Mouse (Mus musculus): Measurements from ENCODE around the gene Ehf.

The Ehf gene

DNA sequence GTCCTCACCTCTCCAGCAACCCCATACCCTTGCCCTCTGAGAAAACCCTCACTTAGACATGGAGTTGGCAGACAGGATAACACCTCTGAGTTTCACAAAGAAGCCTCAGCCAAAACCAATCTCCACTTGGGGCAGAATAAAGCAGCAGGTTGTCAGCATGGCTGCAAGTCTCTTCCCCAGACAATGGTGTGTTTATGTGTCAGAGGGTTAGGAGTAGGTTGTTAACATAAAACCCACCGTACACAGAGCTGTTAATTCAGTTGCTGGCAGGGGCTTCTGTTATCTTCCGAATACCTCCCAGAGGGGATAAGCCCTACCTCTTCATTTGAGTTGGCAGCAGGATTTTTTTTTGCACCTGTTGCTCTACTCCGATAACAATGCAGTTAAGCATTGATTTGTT lies 9.9 kb downstream of the Ehf start:
- no peak for DNase-seq

DNA sequence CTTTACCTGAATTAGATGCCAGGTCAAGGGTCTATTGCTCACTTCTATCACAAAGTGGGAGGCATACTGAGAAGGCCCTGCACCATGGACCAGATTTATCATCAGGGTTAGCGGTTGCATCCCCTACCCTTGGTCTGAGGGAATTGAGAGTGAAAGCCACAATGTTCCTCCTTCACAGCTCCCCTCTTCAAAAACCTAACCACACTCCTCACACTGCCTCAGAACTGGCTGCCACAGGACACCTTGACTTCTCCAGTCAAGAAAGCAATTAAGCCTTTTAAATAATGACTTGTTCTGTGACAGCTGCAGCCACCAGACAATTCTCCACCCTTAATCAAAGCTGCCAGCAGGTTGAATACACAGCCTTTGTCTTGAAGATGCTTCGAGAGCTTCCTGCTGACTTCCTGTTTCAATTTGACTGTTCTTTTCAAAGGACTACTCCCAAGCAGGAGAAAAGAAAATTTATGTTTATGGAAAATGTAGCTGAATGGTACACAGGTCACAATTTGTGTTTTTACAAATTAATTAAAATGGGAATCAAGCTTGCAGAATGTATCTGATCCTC lies 12.3 kb downstream of the Ehf start:
- no peak for DNase-seq

DNA sequence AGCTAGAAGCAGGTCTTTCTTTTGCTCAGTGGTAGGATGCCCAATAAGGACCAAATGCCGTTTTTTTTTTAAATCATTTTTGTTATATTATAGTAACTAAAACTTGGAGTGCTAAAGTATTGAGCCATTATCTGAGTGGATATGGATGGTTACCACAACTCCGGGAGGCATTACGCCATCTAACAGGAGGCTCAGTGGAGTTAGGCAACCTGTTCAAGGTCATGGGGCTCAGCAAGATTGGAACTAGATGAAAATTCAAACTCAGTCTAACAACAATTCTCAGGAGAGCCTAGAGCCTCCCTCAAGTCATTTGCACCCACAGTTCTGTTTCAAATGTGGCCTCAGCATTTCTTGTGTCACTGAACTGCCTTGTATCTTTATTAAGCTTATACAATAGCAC lies 12.9 kb downstream of the Ehf start:
- DNase-seq: no peak

DNA sequence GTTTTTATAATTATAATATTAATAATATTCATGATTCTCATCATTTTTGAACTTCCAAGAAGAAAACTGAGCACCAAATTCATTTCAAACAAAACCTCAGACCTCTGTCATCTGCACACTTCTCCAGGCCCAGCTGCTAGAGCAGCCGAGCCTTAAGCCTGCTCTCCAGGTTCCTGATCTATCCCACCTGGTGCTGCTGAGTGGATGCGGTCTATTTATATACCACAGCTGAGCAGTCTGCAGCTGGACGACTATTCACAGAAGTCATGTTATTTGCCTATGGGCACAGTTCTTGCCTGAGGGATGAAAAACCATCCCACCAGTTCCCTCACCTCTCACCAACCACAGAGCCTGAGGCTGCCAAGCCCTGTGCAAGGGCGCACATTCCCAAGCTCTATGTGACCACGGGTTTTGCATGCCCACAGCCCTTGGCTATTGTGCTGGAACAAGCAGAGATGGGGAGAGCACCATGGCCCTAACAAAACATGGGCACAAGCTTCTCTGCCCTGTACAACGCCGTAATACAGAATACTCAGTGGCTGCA lies 13.6 kb downstream of the Ehf start:
- no peak for DNase-seq

DNA sequence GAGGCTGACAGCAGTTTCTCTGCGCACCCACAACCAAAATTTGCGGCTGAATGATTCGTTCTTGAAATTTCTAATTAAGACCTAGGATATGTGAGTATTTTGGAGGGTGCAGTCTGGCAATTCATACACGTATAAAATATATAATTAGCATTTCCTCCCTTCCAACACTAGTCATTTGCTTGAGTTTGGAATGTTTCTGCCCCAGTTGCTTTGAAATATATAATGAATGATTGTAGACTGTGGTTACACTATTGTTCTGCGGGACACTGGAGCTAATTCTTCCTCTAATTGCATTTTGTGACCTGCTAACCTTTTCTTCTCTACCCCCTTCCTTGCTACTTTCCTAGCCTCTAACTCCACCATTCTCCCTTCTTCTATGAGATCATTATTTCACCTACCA lies 15.4 kb downstream of the Ehf start:
- no peak for DNase-seq

DNA sequence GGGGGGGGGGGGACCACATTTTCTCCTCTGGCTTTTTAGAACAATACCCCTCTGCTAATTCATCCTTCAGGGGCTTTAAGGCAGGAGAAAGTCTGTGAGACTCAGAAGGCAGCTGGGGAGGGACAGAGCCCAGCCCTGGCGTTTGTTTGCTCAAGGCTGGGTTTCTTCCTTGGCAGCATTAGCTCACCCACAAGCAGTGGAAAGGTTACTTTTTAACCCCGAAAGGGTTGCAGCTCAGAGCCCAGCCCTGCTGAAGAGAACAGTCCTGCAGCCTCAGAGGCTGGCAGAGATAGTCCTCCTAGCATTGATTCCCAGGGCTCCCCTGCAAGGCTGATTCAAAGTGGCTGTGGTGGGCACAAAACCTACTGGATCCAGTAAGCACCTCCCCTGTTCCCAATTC lies 17.5 kb downstream of the Ehf start:
- DNase-seq: no peak

DNA sequence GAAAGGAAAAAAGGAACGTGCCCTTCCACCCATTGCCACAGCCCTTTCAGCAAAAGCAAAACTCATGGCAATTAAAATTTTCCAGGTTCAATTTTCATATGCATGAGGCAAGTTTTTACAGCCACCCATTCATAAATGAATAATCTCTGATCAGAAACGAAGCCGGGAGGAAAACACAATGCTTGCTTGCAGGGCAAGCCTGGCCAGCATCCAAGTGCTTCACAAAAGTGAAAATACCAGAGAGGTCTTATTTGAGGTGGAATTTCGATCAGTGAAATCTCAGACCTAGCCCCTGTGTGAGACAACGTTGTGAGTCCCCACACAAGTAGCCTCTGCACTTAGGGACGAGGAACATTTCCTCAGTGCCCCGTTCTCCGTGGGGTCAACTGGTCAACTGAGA lies 19.3 kb downstream of the Ehf start:
- no peak for DNase-seq

DNA sequence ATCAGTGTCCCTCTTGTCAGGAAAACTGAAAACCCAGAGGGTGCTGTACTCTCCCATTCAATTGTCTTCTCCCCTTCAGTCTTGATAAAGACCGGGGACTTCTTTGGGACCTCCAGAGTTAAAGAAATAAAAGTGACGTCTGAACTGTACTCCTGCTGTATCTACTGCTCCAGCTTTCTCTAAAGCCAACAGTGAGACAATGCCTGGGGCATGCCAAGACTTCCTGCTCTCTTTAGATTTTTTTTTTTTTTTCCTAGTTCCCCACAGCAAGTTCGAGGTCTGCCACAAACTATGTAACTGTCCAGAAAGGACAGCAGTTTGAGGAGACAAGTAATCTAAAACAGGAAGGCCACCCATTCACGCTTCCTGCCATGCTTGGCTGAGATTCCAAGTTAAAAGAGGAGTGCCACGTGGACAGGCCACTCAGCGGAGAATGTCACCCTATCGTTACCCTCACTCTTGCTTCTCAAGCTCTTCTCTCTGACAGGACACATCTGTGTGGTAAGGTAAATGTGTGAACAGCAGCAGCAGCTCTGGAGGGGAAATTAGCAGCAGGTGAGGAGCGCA lies 20.8 kb downstream of the Ehf start:
- DNase-seq: no peak

DNA sequence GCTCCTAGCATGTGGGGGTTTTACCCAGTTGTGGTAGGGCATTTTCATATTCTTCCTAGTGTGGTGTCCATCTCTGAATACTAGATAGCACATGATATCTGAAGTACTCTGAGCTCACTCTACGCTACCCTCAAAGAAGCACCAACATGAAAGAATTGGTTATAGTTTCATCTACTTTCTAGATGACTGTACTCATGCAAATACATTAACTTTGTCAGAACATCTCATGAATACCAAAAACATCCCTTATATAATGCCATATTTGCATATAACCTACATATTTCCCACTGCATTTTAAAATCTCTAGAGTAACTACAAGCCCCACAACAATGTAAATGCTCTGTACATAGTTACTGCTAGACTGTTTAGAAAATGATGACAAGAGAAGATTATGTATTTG lies 23.2 kb downstream of the Ehf start:
- DNase-seq: no peak

DNA sequence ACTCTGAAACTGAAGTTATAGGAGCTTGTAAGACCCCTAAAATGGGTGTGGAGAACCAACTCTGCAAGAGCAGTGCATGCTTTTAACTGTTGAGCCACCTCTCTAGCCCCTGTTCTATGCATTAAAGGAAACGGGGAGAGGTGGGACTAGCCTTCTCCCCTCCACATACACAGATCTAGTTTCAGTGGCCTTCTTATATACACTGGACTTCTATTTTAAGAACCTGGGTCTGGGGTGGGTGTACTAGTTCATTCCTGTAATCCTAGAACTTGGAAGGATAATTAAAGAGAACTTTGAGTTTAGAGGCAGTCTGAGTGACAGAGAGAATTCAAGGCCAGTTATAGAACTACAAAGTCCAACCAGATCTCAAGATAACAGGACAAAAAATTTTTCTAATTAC lies 24.6 kb downstream of the Ehf start:
- no peak for DNase-seq

DNA sequence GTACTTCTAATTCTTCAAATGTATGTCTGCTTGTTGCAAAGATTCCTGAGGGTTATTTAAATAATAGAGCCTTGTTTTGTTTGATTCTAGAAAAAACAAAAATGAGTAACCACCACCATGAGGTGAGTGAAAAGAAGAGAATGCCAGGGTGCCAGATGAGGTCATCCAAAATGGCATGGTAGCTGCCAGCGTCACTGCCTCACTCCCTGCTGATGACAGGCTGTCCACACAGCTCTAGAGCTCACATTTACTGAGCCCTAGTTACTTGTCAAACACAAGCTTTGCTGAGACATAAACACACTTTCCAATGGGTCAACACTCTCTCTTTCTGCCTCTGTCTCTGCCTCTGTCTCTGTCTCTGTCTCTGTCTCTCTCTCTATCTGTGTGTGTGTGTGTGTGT lies 25.3 kb downstream of the Ehf start:
- no peak for DNase-seq

DNA sequence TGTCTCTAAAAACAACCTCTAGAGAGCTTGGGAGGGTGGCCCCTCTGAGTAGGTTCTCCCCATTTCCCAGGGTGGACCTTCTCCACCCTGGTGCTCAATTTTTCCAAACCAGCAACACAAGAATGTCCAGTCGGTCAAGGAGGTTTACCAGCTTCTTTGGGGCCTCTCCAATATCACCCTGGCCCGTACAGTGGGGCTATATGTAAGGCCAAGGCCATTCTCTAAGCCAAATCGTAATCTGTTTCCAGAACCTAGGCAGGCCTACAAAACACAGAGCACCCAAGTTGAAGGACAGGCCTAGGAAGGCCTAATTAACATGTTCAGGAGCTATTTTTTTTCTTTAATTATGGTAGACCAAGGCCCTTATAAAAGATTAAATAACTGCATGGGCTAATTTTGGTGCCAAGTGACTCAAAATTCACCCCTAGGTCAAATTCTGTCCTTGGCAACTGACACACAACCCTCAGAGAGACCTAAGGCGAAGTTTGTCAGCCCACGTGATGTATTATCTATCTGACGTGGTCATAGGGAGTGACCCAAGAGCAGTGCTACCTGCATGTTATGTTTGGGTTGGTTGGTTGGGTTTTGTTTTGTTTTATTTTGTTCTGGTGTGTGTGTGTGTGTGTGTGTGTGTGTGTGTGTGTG lies 27.6 kb downstream of the Ehf start:
- no peak for DNase-seq

DNA sequence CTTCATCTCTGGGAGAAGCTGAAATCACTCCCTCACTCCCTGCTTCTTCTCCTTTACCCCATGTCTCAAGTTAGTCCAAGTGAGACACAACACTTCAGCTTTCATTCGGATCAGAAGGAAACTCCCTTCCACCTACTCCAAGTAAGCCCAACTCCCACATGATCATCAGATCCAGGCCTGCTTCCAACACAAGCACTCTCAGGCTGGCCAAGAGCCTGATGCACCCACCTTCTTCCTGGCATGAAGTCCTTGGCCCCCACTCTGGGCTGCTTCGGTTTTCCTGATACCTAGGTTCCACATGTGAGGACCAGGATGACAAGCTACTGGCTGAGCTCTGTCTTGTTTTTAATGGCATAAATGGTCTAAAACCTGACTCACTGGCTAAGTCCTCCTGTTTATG lies 28.3 kb downstream of the Ehf start:
- no peak for DNase-seq

DNA sequence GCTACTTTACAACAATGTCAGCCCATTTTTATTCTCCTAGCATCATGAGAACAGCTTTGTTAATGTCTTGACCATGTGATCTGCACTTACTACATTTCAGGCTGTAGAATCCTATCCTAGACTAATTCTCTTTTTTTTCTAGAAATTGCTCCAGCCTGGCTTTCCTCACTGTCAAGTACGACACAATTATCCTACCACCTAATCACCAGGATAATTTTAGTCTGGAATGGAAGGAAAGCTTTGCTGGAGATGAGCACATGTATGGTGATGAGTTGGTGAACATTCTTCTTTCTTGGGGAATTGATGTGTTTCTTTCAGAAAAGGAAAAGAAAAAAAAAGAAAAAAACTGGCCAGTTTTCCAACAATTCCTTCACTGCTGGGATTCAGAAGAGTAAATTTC lies 28.8 kb downstream of the Ehf start:
- DNase-seq: no peak

DNA sequence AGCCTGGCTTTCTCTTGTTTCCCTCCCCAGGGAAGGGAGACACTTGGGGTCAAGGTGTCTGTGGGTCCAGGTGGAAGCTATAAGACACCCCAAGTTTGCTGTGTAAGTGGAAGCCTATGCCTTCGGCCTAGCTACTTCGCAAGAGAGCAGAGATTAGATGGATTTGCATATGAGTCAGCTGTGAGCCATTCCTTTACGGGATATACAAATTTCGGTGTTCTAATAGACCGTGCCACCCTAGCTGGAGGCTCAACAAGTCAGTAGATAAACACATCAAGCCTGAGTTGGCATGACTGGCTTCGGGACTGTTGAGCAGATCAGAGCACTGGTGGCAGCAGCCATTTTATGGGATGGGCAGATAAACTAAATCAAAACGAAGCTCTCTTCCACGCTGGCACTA lies 31.6 kb downstream of the Ehf start:
- no peak for DNase-seq

DNA sequence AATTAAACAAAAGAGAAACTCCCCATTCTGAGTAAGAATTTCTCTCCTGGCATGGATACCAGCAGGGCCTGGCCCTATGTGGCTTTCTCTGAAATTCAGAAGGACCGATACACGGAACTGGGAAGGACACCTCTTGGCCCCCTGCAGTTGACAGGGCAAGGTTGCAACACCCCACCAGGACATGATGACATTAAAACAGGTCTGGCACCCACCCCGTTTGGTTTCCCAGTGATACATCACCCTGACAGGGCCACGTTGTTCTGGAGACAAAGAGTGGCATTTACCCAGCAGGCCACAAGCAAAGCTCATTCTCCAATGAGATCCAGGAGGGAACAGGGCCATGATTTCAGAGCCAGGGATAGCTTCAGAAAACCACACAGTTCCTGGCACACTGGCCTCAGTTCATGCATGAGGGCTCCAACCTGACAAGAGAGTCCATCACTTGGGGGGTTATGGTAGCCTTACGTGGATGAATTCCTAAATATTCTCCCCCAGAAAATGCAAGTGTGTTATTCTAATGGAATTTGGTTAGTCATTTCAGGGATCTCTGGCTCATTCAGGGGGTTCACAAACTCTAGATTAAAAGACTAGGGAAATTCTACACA lies 32.4 kb downstream of the Ehf start:
- no peak for DNase-seq

DNA sequence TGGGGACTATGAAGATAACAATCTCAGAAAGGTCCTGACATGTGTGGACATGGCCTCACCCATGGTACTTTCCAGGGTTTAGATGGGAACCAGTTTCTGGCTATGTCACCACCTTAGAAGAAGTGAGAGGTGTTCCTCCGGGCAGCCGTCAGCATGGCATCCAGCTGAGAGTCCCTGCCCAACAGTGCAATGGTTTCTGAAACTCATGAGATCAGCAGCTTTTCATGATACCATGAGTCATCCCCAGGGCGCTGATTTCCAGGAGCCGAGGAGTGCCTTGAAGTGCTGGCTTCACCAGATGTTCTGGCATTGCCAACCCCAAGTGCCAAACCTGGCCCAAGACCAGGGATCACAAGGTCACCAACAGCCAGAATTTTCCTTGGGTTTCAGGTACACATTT lies 64.0 kb downstream of the Ehf start:
- DNase-seq: no peak

DNA sequence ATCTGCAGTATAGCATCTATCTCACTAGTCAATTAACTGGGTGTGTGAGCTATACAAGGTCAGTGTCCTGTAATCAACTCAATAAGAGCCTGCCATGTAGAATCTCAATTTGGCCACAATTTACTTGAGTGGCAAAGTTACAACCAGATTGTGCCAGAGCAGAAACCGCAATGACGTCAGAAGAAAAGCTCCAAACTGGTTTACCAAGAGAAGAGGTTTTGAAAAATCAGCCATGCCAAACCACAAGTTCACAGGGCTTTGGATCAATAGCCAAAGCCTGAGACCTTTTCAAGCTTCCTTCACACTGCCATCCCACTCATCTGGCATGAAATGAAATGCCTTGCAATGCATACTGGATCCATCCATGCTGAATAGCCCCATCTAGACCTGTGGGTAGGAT lies 76.3 kb downstream of the Ehf start:
- DNase-seq: no peak

DNA sequence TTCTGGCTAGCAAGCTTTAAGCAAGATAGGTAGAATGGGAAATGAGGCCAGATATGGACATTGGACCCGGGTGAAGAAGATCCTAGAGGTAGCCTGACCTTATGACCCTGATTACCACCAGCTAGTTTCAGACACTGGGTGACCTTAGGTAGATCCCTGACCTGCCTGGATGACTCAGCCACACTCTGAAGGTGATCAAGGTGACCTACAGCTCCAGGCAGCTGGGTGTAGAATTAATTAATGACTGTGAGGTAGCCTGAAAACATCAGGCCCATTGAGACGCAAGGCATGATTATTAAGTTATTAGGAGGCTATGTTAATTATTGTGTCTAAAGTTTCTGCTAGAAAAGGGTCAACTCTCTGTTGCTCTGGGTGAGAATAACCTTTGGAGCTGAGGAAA lies 82.2 kb downstream of the Ehf start:
- DNase-seq: no peak

DNA sequence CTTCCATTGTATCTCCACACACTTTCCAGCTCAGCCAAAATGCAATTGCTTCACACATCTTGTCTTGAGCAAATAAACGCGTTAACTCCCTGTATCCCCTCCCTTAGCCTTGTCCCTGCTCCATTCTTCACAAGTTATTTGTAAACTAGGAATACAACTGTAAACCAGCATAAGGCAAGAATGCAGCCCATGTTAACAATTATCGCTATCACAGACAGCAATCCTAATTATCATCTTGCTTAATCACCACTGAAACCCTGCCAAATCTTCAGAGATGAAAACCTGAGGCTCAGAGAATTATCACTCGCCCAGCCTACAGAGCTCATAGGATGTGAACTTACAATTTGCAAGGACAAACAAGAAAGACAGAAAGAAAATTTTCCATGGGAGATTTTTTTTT lies 84.8 kb downstream of the Ehf start:
- no peak for DNase-seq

DNA sequence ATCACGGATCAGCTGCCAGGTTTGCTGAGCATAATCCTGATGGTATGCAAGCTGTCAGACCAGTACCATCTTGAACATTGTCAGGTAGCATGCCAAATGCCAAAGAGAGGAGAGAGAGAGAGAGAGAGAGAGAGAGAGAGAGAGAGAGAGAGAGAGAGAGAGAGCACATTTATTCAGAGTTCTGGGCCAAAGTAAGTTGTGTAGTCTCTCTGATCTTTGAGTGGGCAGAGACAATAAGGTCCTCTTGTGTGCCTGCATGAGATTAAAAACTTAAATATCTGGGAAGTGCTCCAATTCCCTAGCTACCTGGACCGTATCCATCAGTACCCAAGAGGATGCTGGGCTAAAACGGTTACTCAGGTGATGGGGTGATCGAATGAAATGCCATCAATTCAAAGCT lies 87.3 kb downstream of the Ehf start:
- no peak for DNase-seq

DNA sequence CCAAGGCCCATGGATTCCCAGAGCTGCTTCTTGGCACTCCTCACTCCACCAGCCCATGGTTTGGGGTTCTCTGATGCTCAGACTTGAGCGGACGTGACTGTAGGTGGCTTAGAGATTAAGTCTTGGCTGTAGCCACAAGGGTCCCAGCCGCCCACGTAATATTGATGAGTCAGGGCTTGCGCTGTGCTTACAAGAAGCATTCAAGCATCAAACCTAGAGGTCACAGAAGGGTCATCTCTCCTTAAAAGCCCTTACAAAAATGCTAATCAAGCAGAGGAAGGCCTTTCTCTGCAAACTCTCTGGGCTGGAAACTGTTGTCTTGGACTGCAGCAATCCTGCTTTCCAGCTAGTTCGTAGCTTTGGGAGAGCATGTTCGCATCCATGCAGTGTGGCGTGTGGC lies 88.2 kb downstream of the Ehf start:
- no peak for DNase-seq

DNA sequence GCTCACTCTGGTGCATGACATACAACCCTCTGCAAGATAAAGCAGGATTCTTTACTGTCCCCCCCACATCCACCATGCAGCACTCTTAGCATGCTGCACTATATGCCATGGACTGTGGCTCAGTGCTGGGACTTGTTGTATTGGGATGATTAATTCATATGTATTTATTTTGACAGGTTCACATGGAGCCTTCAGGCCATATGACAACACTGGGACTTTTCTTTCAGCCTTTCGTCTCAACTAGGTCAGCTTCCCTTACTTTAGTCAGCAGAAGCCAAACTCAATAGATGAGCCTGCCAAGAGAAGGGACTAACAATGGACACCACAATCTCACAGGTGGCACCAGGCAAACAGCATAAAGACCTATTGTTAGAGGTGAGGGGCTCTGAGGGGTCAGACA lies 89.5 kb downstream of the Ehf start:
- DNase-seq: no peak

Measured in B cell, adult 2 months (primary cell).